Mouse (Mus musculus): Measurements from ENCODE around the gene Pgf. TPM values are rescaled to one million over a fixed set of nuclear protein-coding genes. Genes with fewer than 3 reads are reported as not detected.

Gene Pgf
- polyA plus RNA-seq, 1 experiment from 2014 or later = 14.6 TPM

GRCm38 (mm10) chr12:85126986-85127603 lies 50.5 kb downstream of the Pgf start:
- Histone ChIP-seq H3K27me3 (ENCODE audit: insufficient read depth, low read length) (no peaks in the 10 kb centered on the region), H3K9me3 (ENCODE audit: low read depth, low read length) (no peaks in the 10 kb centered on the region), H3K4me1 (ENCODE audit: insufficient read depth) (no peaks in the 10 kb centered on the region), H3K4me3 (ENCODE audit: low read depth, low read length) (no peak overlapping the region), H3K36me3 (ENCODE audit: insufficient read depth) (peaks cover 89% of the 10 kb centered on the region), H3K4me2 (no peak overlapping the region), H3K27ac (ENCODE audit: low read depth) (no peak overlapping the region), H3K9ac (no peak overlapping the region)
- WGBS = 85% methylated on average over 8 of the region's 8 CpGs
- no peak for TF ChIP-seq CTCF (IDR thresholded peaks at IDR 0.05; ENCODE audit: low read depth)
- ATAC-seq (ENCODE audit: insufficient read depth) (no peak), DNase-seq (no peak)

- Histone ChIP-seq H3K4me1 (ENCODE audit: insufficient read depth) (no peaks in the 10 kb centered on the region), H3K27me3 (ENCODE audit: insufficient read depth, low read length) (no peaks in the 10 kb centered on the region), H3K4me2 (no peak overlapping the region), H3K9me3 (ENCODE audit: low read depth, low read length) (no peaks in the 10 kb centered on the region), H3K36me3 (ENCODE audit: insufficient read depth) (peaks cover 88% of the 10 kb centered on the region), H3K27ac (ENCODE audit: low read depth) (no peak overlapping the region), H3K9ac (no peak overlapping the region), H3K4me3 (ENCODE audit: low read depth, low read length) (no peak overlapping the region)
- 94% methylated on average over 5 of the region's 5 CpGs for WGBS
- no peak for TF ChIP-seq CTCF (IDR thresholded peaks at IDR 0.05; ENCODE audit: low read depth)
- DNase-seq (no peak), ATAC-seq (ENCODE audit: insufficient read depth) (no peak)
Observed at GRCm38 (mm10) chr12:85124751-85125150, 52.8 kb downstream of the Pgf start.

- ATAC-seq (ENCODE audit: insufficient read depth) (no peak), DNase-seq (no peak)
- H3K9me3 ChIP-seq (ENCODE audit: low read depth, low read length) = no peaks in the 10 kb centered on the region
- no peaks in the 10 kb centered on the region for H3K27me3 ChIP-seq (ENCODE audit: insufficient read depth, low read length)
- H3K27ac ChIP-seq (ENCODE audit: low read depth) = no peak overlapping the region
- WGBS = 92% methylated on average over 11 of the region's 11 CpGs
- TF ChIP-seq CTCF (IDR thresholded peaks at IDR 0.05; ENCODE audit: low read depth) = no peak
- H3K4me1 ChIP-seq (ENCODE audit: insufficient read depth) = no peaks in the 10 kb centered on the region
- H3K9ac ChIP-seq = no peak overlapping the region
- peaks cover 90% of the 10 kb centered on the region for H3K36me3 ChIP-seq (ENCODE audit: insufficient read depth)
- H3K4me2 ChIP-seq = no peak overlapping the region
- H3K4me3 ChIP-seq (ENCODE audit: low read depth, low read length) = no peak overlapping the region
Observed at GRCm38 (mm10) chr12:85123645-85124044, 53.9 kb downstream of the Pgf start.

GRCm38 (mm10) chr12:85123108-85123530 lies 54.5 kb downstream of the Pgf start:
- no peak for ATAC-seq (ENCODE audit: insufficient read depth)
- TF ChIP-seq CTCF (IDR thresholded peaks at IDR 0.05; ENCODE audit: low read depth) = no peak
- Histone ChIP-seq H3K4me3 (ENCODE audit: low read depth, low read length) (no peak overlapping the region), H3K4me1 (ENCODE audit: insufficient read depth) (no peaks in the 10 kb centered on the region), H3K27ac (ENCODE audit: low read depth) (0 out of 2 replicates have a peak overlapping the region, but pooled peaks have one; percentile 1), H3K4me2 (no peak overlapping the region), H3K36me3 (ENCODE audit: insufficient read depth) (peaks cover 90% of the 10 kb centered on the region), H3K27me3 (ENCODE audit: insufficient read depth, low read length) (no peaks in the 10 kb centered on the region), H3K9me3 (ENCODE audit: low read depth, low read length) (no peaks in the 10 kb centered on the region), H3K9ac (no peak overlapping the region)
- 95% methylated on average over 9 of the region's 9 CpGs for WGBS
- no peak for DNase-seq

- DNase-seq (no peak), ATAC-seq (ENCODE audit: insufficient read depth) (no peak)
- Histone ChIP-seq H3K27me3 (ENCODE audit: insufficient read depth, low read length) (no peaks in the 10 kb centered on the region), H3K4me1 (ENCODE audit: insufficient read depth) (no peaks in the 10 kb centered on the region), H3K36me3 (ENCODE audit: insufficient read depth) (peaks cover 85% of the 10 kb centered on the region), H3K4me3 (ENCODE audit: low read depth, low read length) (no peak overlapping the region), H3K4me2 (no peak overlapping the region), H3K27ac (ENCODE audit: low read depth) (no peak overlapping the region), H3K9me3 (ENCODE audit: low read depth, low read length) (no peaks in the 10 kb centered on the region), H3K9ac (no peak overlapping the region)
- no peak for TF ChIP-seq CTCF (IDR thresholded peaks at IDR 0.05; ENCODE audit: low read depth)
- 90% methylated on average over 9 of the region's 9 CpGs for WGBS
Observed at GRCm38 (mm10) chr12:85121806-85122459, 55.7 kb downstream of the Pgf start.

Other genes starting within 250 kb of the Pgf start
- gene Fcf1, start 206.9 kb downstream of the Pgf start, polyA plus RNA-seq (2014; fragmentation: Nextera tagmentation; extraction: Ambion mirVana) = 147 TPM in 2 replicates
- gene Arel1, start 206.9 kb downstream of the Pgf start, polyA plus RNA-seq (2014; fragmentation: Nextera tagmentation; extraction: Ambion mirVana) = 17.1 and 19.3 TPM in 2 replicates
- gene Ylpm1, start 181.5 kb downstream of the Pgf start, polyA plus RNA-seq (2014; fragmentation: Nextera tagmentation; extraction: Ambion mirVana) = 38.5 and 39.7 TPM in 2 replicates
- gene Prox2, start 67.0 kb downstream of the Pgf start, polyA plus RNA-seq (2014; fragmentation: Nextera tagmentation; extraction: Ambion mirVana) = 3.1 and 4.6 TPM in 2 replicates
- gene Dlst, start 67.0 kb downstream of the Pgf start, polyA plus RNA-seq (2014; fragmentation: Nextera tagmentation; extraction: Ambion mirVana) = 112 and 115 TPM in 2 replicates
- 0.91 and 1.0 TPM in 2 replicates for gene Rps6kl1, start 26.5 kb downstream of the Pgf start, polyA plus RNA-seq (2014; fragmentation: Nextera tagmentation; extraction: Ambion mirVana)
- 91.4 and 99.9 TPM in 2 replicates for gene Eif2b2, start 41.7 kb upstream of the Pgf start, polyA plus RNA-seq (2014; fragmentation: Nextera tagmentation; extraction: Ambion mirVana)
- 8.8 and 10.2 TPM in 2 replicates for gene Mlh3, start 92.8 kb upstream of the Pgf start, polyA plus RNA-seq (2014; fragmentation: Nextera tagmentation; extraction: Ambion mirVana)
- gene Acyp1, start 110.6 kb upstream of the Pgf start, polyA plus RNA-seq (2014; fragmentation: Nextera tagmentation; extraction: Ambion mirVana) = 37.6 and 42.7 TPM in 2 replicates
- 0.93 and 1.1 TPM in 2 replicates for gene Zc2hc1c, start 110.8 kb upstream of the Pgf start, polyA plus RNA-seq (2014; fragmentation: Nextera tagmentation; extraction: Ambion mirVana)
- 17.2 and 18.2 TPM in 2 replicates for gene Nek9, start 161.6 kb upstream of the Pgf start, polyA plus RNA-seq (2014; fragmentation: Nextera tagmentation; extraction: Ambion mirVana)
- gene Tmed10, start 197.1 kb upstream of the Pgf start, polyA plus RNA-seq (2014; fragmentation: Nextera tagmentation; extraction: Ambion mirVana) = 333 and 344 TPM in 2 replicates

Measured in lung, embryonic 14.5 days (tissue).